Mouse (Mus musculus) midbrain, embryonic 10.5 days (tissue): ENCODE results near the gene Rgs9bp. TPM values are rescaled to one million over a fixed set of nuclear protein-coding genes. Genes with fewer than 3 reads are reported as not detected.
"Not testable (repeated sequence)": the region's sequence is repeated elsewhere in the genome, so short reads cannot be mapped to it uniquely, and the experiment has no call there.

Experiments used
- DNase-seq: peaks from one replicate; pipeline ENCODE4 v3.0.0-alpha.2; 2017; ENCODE audit warnings: low spot score
- H3K27ac ChIP-seq: fragments of 300-500 bp; sonication (generic); replicated peaks from 2 replicates; pipeline ENCODE4 v1.5.1; 2016; ENCODE audit warnings: mild to moderate bottlenecking
- H3K27me3 ChIP-seq: fragments of 300-500 bp; sonication (generic); 2 replicates; pipeline ENCODE4 v1.6.1; 2016; ENCODE audit warnings: low read depth, mild to moderate bottlenecking; ENCODE audit not compliant: poor library complexity, severe bottlenecking
- H3K36me3 ChIP-seq: fragments of 300-500 bp; sonication (generic); 2 replicates; pipeline ENCODE4 v1.6.1; 2016; ENCODE audit warnings: mild to moderate bottlenecking, moderate library complexity
- H3K4me1 ChIP-seq: fragments of 300-500 bp; sonication (generic); 2 replicates; pipeline ENCODE4 v1.6.1; 2016
- H3K4me3 ChIP-seq: fragments of 300-500 bp; sonication (generic); 2 replicates; pipeline ENCODE4 v1.5.1; 2016; ENCODE audit warnings: mild to moderate bottlenecking, moderate library complexity
- H3K9me3 ChIP-seq: fragments of 300-500 bp; sonication (generic); replicated peaks from 2 replicates; pipeline ENCODE4 v1.6.1; 2016; ENCODE audit warnings: mild to moderate bottlenecking
- WGBS: fragments of 180-500 bp; shearing (Covaris S2); methylation state at CpG from one replicate; pipeline ENCODE4 v1.1.7; 2016; 5-methylcytosine and 5-hydroxymethylcytosine counted together
- polyA plus RNA-seq: library from polyadenylated mRNA; unstranded; fragments of >200 nt; fragmentation: Nextera tagmentation; extraction: Ambion mirVana; gene quantifications from 2 replicates; pipeline ENCODE4 v1.2.1, GENCODE M21; 2016

The Rgs9bp gene
- polyA plus RNA-seq, 1 experiment from 2014 or later: 0.64 TPM

DNA sequence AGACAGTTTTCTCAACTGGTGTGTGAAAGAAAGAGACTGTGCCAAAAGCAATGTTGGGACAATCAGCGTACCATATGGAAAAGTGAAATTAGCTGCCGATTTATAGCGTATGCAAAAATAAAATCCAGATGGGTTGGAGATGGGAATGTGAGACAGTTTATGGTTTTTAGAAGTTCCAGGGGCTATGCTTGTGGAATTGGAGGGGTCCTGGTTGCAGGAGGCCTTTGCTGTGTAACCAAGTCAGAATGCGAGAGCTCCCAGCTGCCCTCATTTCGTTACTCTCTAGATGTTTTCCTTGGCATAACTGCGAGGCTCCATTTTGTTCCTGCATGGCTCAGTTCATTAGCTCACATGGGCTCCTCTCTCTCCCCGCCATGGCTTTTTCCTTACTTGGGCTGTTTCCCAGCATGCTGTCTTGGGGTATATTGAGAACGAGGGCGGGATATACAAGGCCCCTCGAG lies 5.4 kb upstream of the Rgs9bp start:
- Histone ChIP-seq H3K9me3 (no peaks in the 10 kb centered on the region), H3K27ac (no peak overlapping the region), H3K4me3 (no peak overlapping the region), H3K4me1 (peaks cover 20% of the 10 kb centered on the region), H3K36me3 (peaks cover 45% of the 10 kb centered on the region), H3K27me3 (no peaks in the 10 kb centered on the region)
- DNase-seq: no peak
- 94% methylated on average over 10 of the region's 10 CpGs for WGBS

DNA sequence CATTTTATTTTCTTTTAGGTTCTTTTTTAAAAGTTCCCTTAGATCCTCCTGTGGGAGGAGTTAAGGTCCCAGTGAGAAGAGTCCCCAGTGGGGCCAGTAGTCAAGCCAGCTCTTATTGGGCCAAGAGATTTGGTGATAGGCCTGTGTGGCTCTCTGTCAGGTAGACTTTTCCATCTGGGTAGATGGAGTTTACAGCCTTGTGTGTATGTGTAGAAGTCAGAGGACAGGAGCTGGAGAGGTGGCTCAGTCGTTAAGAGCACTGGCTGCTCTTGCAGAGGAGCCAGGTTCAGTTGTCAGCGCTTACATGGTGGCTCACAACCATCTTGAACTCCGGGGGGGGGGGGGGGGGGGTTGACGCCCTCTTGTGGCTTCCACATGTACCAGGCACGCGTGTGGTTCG lies 4.1 kb upstream of the Rgs9bp start:
- H3K27ac ChIP-seq: no peak overlapping the region
- WGBS: 84% methylated on average over 7 of the region's 7 CpGs
- H3K4me3 ChIP-seq: no peak overlapping the region

DNA sequence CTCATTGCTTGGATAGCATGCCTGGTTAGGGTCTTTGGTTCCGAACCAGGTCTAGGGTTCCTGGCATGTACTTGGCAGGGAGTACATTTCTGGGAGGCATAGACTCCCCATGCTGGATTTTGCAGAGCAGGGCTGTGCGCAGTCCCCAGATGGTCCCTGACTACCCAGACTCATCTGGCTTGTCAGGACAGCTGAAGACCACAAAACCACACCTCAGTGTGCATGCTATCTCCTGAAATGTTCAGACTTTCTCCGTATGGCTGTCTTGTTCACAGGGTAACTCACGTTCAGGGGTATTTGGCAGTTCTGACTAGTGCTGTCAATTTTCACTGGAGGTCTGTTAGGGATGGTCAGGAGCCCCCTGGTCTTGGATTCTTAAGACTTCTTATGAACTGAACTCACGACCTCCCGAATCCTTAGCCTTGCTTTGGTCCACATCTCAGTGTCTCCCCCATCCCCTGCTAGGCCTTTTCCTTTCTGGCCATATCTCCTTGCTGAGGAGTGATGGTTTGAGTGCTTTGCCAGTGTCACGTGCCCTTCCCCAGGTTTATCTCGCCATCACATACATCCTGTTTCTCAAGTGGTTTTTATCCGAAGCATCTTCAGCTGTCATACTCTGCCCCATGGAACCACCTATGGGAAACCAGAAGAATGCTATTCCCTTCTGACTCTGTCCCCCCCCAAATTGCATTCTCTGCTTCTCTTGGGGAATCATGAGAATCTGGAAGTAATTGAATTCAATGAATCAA lies 3.5 kb upstream of the Rgs9bp start:
- Histone ChIP-seq H3K36me3 (peaks cover 25% of the 10 kb centered on the region), H3K4me1 (peaks cover 38% of the 10 kb centered on the region), H3K27me3 (peaks cover 17% of the 10 kb centered on the region), H3K4me3 (no peak overlapping the region), H3K9me3 (no peaks in the 10 kb centered on the region), H3K27ac (no peak overlapping the region)
- no peak for DNase-seq
- WGBS: 93% methylated on average over 9 of the region's 9 CpGs

More for the DNA sequence above, 4.1 kb upstream of the Rgs9bp start:
- H3K36me3 ChIP-seq: peaks cover 32% of the 10 kb centered on the region
- H3K27me3 ChIP-seq: peaks cover 10% of the 10 kb centered on the region
- peaks cover 32% of the 10 kb centered on the region for H3K4me1 ChIP-seq
- no peaks in the 10 kb centered on the region for H3K9me3 ChIP-seq
- no peak for DNase-seq

DNA sequence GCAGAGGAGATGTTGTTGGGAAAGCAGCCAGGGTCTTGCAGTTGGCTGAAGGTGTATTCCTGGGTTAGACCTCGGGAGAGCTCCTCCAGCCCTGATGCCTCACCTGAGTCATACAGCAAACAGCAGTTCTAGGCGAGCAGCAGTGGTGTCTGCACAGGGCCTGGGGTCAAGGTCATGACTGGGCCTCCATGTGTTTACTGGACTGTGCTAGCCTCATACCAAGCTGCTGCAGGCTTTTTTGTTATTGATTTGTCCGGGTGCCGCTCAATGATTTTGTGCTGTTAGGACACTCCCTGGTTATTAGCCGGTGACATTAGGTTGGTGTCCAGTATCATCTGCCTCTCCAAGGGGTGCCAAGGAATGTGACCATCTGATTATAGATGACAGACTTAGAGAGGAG lies 2.3 kb upstream of the Rgs9bp start:
- Histone ChIP-seq H3K27ac (no peak overlapping the region), H3K4me3 (0 out of 2 replicates have a peak overlapping the region, but pooled peaks have one; percentile 11), H3K36me3 (peaks cover 14% of the 10 kb centered on the region), H3K9me3 (no peaks in the 10 kb centered on the region), H3K4me1 (peaks cover 50% of the 10 kb centered on the region), H3K27me3 (peaks cover 28% of the 10 kb centered on the region)
- no peak for DNase-seq
- WGBS: 82% methylated on average over 5 of the region's 5 CpGs

DNA sequence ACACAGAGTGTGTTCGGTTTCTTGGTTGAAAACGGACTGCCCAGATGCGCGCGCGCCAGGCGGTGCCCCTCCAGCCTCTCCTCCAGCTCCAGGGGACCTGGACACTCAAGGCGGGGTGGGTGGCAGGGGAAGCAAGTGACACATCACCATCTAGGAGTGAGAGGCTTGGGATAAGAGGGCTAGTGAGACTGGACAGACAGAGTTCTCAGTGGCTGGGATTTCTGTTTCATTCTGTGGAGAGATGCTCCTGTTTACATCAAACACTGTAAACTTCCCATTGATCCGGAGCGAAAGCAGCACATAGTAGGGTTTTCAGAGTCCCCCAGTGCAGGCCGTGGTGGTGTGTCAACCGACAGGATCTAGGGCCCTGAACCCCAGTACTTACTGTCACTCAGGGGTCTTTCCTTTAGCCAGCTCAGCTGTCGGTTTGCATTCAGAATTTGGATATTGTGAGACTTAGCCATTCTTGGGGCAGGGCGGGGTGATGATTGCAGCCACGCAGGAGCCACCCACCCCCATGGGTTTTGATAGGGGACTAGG lies 1.6 kb upstream of the Rgs9bp start:
- H3K27me3 ChIP-seq: peaks cover 35% of the 10 kb centered on the region
- peak overlapping the region; percentile 88 for H3K27ac ChIP-seq
- peaks cover 7% of the 10 kb centered on the region for H3K36me3 ChIP-seq
- no peak for DNase-seq
- WGBS: 23% methylated on average over 15 of the region's 15 CpGs
- H3K4me1 ChIP-seq: peaks cover 50% of the 10 kb centered on the region
- H3K4me3 ChIP-seq: peak overlapping the region; percentile 84
- no peaks in the 10 kb centered on the region for H3K9me3 ChIP-seq

DNA sequence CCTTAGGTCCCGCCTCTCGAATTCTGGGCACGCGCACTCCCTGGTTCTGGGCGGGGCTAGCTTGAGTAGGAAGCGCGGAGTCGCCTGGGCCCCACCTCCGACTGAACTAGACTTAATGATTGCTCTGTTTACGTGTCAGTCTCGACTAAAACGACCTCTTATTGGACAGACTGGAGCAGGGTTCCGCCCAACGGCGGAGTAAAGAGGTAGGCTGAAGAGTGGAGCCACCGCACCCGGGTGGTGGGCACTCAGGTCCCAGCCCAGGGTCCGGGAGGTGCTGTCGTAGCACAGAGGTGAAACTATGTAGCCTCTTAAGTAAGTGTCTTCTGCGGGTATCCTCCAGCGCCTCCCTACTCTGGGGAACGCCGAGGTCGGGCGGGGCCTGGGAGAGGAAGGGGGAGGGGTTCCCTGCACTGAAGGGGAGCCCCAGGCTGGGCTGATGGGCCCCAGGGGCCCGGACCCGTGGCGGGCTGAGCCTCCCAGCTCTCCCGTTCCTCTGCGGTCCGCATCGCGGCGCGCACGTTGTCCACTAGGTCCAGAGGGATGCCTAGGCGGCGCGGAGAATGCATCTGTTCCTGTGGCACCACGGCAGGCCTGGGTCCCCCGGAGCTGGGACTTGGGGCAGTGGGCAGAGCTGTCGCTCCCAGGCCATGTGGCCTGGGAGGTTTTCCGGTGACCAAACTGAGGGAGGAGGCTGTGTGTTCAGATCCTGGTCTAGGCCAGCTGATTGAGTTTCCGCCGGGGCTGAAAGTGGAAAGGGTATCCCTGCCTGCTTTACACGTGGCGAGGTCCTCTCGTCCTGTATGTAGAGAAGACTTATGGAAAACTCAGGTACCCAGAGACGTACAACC lies 898 bp upstream of the Rgs9bp start, which contains the start of gene Ankrd27:
TSS of gene Ankrd27 (plus strand) at position 190 of the 851 bp plus-strand sequence.
- under 1% methylated on average over 49 of the region's 49 CpGs for WGBS
- DNase-seq: peak; percentile 95
- Histone ChIP-seq H3K27ac (peak within 1 kb of the TSS; percentile 88), H3K9me3 (no peaks in the 10 kb centered on the region), H3K27me3 (peaks cover 39% of the 10 kb centered on the region), H3K4me1 (peaks cover 50% of the 10 kb centered on the region), H3K36me3 (no peaks in the 10 kb centered on the region), H3K4me3 (peak within 1 kb of the TSS; percentile 84)

DNA sequence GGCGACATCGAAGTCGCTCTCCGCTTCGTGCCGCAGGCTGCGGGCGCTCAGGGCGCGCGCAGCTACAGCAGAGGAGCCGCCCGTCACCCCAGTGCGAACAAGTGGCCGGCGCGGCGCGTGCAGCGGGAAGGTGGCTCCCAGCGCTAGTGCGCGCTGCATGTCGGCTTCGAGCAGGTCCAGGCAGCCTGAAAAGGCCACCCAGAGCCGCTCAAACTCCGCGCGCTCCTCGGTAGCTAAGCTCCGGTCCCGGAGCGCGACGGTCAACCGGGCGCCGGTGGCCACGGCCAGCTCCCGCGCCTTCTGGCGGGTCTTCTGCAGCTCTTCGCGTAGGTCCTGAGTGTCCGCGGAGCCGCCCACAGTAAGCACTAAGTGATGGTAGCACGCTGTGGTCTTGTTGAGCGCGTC lies 594 bp downstream of the Rgs9bp start:
- H3K27ac ChIP-seq: peak overlapping the region; percentile 79

DNA sequence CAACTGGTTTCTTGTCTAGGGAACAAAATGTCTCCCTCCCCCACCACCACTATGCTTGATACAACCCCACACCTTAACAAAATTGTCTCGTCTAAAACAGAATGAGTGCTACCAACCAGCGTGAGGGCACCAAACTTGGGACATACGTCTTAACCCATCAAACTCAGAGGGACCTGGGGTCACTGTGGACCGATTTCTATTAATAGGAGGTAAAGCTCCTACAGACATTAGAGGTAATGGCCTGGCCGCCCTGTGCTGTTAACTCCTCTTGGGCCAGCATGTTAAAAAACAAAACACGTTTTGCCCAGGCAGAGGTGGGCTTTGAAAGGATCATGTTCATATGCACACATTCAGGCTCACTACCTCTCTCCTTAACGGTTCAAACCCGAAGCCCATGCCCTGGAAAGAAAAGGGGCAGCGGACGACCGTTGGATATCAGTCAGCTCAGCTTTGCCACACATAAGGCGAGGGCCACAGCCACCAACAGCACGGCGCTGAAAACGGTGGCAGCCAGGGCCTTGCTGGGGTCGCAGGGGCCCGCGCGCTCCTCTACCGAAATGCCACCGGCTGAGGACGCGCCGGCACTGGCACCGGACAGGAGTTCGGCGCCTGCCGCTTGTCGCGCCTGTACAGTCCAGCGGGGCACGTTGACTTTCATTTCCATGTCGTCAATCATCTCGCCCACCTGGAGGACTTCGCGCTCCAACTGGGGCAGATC lies 1.2 kb downstream of the Rgs9bp start:
- Histone ChIP-seq H3K9me3 (no peaks in the 10 kb centered on the region), H3K27ac (peak overlapping the region; percentile 79), H3K36me3 (no peaks in the 10 kb centered on the region), H3K27me3 (peaks cover 46% of the 10 kb centered on the region), H3K4me3 (peak overlapping the region; percentile 84), H3K4me1 (peaks cover 53% of the 10 kb centered on the region)
- no peak for DNase-seq
- 4% methylated on average over 36 of the region's 36 CpGs for WGBS

More for the DNA sequence above, 594 bp downstream of the Rgs9bp start:
- under 1% methylated on average over 50 of the region's 50 CpGs for WGBS
- Histone ChIP-seq H3K36me3 (no peaks in the 10 kb centered on the region), H3K9me3 (no peaks in the 10 kb centered on the region), H3K4me1 (peaks cover 53% of the 10 kb centered on the region), H3K4me3 (peak overlapping the region; percentile 84), H3K27me3 (peaks cover 46% of the 10 kb centered on the region)
- DNase-seq: peak; percentile 63

DNA sequence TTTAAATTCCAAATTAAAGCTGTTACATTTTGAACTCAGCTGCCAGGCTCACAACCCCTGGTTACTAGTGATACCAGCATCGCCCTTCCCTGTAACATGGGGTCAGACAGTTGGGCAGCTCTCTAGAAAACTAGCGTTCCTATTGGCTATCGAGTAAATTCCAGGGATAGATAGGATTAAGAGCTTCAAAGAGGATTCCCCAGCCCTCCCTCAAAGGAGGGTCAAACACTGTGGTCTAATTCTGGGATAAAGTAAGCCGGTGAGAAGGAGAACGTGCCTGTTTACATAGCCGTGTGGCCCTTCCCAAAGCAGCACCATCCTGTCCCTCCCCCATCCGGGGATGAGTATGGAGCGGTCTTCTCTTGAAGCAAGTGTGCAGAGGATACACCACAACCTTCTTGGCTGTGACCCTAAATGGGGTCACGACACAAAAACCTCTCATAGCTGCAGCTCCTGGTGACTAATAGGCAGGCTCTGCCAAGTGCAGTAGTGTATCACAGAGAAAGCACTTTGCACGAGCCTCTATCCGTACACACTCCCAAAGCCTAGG lies 1.8 kb downstream of the Rgs9bp start:
- peak; percentile 37 for DNase-seq
- Histone ChIP-seq H3K27me3 (peaks cover 46% of the 10 kb centered on the region), H3K27ac (no peak overlapping the region), H3K9me3 (no peaks in the 10 kb centered on the region), H3K36me3 (no peaks in the 10 kb centered on the region), H3K4me1 (peaks cover 53% of the 10 kb centered on the region), H3K4me3 (peak overlapping the region; percentile 84)
- 3% methylated on average over 11 of the region's 11 CpGs for WGBS

DNA sequence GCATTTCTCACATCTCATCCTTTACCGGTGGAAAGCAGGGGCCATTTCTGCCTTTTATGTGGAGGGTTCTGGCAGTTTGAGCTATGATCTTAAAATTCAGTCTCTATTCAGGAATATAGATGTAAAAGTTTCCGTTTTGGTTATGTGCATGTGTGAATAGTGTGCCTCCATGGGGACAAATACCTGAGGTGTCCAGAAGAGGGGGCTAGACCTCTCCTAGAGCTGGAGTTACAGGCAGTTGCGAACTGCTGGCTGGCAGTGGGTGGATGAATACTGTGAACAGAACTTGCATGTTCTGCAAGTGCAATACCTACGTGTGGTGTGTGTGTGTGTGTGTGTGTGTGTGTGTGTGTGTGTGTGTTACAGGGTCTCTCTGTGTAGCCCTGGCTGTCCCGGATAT lies 2.7 kb downstream of the Rgs9bp start:
- 77% methylated on average over 5 of the region's 5 CpGs for WGBS
- Histone ChIP-seq H3K27me3 (peaks cover 46% of the 10 kb centered on the region), H3K4me1 (peaks cover 47% of the 10 kb centered on the region), H3K9me3 (no peaks in the 10 kb centered on the region), H3K36me3 (no peaks in the 10 kb centered on the region), H3K27ac (no peak overlapping the region), H3K4me3 (no peak overlapping the region)
- no peak for DNase-seq

DNA sequence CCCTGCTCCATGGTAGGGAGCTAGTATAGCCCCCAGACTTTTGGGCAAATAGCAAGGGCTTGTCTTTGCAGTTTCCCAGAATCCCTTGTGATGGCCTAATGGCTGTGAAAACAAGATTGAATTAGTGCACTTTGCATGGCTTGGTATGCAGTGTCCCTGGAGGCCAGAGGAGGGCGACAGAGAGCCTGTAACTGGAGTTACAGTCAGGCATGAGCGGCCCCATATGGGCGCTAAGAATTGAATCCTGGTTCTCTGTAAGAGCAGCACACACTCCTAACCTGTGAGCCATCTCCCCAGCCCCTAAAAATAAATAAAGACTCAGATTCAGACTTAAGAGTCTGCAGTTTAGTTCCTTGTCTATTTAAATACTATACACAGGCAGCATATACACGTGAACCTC lies 5.5 kb downstream of the Rgs9bp start:
- peaks cover 39% of the 10 kb centered on the region for H3K27me3 ChIP-seq
- H3K4me3 ChIP-seq: no peak overlapping the region
- H3K27ac ChIP-seq: no peak overlapping the region
- no peaks in the 10 kb centered on the region for H3K36me3 ChIP-seq
- no peaks in the 10 kb centered on the region for H3K9me3 ChIP-seq
- WGBS: 38% methylated on average over 4 of the region's 4 CpGs
- peak; percentile 55 for DNase-seq
- H3K4me1 ChIP-seq: peaks cover 25% of the 10 kb centered on the region

DNA sequence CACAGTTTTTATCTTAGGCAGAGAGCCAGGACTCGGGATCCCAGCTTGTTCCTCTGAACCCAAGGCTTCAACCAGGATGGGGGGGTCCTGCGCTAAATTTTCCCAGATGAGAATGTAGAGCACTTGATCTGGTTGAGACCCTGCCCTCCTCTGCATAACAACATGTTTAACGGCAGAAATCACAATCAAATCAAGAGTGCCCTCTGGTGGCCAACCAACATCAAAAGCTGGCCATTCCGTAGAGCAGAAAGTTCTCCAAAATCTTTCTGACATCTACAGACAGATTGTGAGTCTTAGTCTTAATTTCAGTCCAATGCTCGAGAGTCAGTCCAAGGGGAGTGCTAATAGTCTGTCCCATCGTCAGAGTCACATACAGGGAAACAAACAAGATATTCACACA lies 14.5 kb downstream of the Rgs9bp start:
- not testable (repeated sequence) for H3K4me1 ChIP-seq, H3K4me3 ChIP-seq, H3K36me3 ChIP-seq, DNase-seq, H3K27ac ChIP-seq, H3K9me3 ChIP-seq, H3K27me3 ChIP-seq
- WGBS: 23% methylated on average over 6 of the region's 6 CpGs
